Mouse (Mus musculus): ENCODE data around the gene March10.

GRCm38 (mm10) chr11:105365611-105366010 lies 90.9 kb downstream of the March10 start:
- TF ChIP-seq CTCF (IDR thresholded peaks at IDR 0.05) (no peak), POLR2A (IDR thresholded peaks at IDR 0.05; ENCODE audit: insufficient read depth, low read depth, low read length) (no peak), EP300 (IDR thresholded peaks at IDR 0.05; ENCODE audit: insufficient read depth, low read depth, low read length) (no peak)
